Mouse (Mus musculus): ENCODE results near the gene Hist1h4b.
"Not testable (repeated sequence)": the region's sequence is repeated elsewhere in the genome, so short reads cannot be mapped to it uniquely, and the experiment has no call there.

Hist1h4b gene

DNA sequence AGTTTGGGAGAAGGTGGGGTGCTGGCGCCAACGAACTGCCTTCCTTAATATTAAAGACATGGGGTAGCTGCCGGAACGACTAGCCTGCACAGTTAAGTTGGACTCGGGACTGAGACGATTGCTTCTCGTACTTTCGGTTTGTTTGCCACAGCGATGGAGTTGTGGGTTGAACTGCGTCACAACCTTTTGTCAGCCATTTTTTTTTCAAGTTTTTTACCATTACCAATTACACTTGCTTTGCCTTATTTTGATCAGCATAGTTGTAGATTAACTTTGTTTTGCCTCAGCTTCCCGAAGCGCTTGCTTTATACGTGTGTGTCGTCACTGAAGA, 16.9 kb upstream of the Hist1h4b start:
- DNase-seq (ENCODE audit: low read depth in 2 of 2, low spot score in 2 of 2): no peak

DNA sequence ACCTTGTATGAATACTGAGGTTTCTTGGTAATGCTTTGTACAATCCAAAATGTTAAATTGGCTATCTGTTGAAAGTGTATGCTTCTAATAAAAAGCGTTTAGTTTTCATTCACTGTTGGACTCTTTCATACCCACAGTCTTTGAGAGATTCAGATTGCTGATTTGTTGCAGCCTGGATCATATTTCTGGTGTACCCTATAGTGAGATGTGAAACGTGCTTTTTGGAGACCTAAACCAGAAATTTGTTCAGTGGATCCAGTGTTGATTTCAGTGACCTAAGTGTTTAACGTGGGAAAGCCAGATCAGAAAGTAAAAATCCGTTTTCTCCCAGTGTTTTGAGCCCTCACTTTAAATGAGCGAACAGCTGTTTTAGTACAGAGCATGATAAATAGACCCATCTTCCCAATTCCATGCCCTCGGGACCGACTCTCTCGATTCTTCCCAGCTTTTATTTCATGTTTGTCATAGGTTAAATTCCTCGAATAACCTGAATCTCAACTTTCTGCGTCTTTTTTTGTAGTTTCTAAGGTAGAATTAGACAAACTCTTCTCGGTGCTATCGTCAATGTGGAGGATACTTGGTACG, 16.5 kb upstream of the Hist1h4b start:
- DNase-seq (ENCODE audit: low read depth in 2 of 2, low spot score in 2 of 2): no peak

DNA sequence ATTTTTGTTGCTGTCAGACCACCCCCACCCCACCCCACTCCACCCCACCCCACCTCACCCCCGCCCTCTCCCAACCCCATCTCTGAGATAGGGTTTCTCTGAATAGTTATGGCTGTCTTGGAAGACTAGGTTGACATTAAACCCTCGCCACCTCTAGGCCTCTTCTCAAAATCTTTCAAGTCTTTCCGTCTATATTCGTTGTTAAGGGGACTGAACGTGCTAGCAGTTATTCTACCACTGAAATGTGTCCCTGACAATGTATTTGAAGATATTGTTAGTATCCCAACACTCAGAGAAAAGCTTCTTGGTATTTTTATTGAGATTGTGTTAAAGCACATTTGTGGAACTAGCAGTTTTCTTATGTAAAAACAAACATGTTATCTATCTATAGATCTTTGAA, 15.9 kb upstream of the Hist1h4b start:
- DNase-seq (ENCODE audit: low read depth in 2 of 2, low spot score in 2 of 2): no peak

DNA sequence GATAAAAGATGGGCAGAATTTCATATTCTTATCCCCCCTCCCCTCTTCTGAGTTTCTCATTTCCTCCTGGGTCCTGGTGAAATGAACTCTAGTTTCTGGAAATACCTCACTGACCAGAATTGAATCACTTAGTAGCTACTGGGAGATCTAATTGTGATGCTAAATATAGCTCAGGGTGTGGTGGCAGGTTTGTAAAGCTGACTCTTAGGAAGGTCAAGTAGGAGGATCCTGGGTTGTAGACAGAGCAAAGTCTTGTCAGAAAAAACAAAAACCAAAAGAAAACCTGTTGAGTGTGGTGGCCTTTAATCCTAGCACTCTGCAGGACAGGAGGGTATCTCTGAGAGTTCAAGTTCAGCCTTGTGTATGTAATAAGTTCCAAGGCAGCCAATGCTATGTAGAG, 14.8 kb upstream of the Hist1h4b start:
- no peak for DNase-seq (ENCODE audit: low read depth in 2 of 2, low spot score in 2 of 2)

DNA sequence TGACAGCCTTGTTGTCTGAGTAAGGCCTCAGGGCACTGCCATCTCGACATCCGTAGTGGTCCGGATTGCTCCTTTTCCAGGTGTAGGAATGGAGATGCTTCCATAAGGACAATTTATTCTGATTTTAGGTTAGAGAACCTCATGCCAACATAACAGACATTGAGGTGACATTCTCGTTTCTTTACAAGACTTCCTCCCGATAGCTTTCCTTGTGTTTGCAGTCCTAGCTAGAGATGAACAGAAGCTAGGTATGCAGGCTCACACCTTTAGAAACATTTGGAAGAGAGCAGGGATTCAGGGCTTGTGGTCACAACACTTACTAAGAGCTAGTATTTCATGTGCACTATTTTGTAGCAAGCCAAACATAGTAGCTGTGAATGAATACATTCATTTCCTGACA, 13.6 kb upstream of the Hist1h4b start:
- DNase-seq (ENCODE audit: low read depth in 2 of 2, low spot score in 2 of 2): no peak

- DNase-seq (ENCODE audit: low read depth in 2 of 2, low spot score in 2 of 2): no peak
Measured at GRCm38 (mm10) chr13:23743963-23744362, 12.8 kb upstream of the Hist1h4b start.

GRCm38 (mm10) chr13:23744421-23745380, 12.1 kb upstream of the Hist1h4b start:
- DNase-seq (ENCODE audit: low read depth in 2 of 2, low spot score in 2 of 2): no peak

DNA sequence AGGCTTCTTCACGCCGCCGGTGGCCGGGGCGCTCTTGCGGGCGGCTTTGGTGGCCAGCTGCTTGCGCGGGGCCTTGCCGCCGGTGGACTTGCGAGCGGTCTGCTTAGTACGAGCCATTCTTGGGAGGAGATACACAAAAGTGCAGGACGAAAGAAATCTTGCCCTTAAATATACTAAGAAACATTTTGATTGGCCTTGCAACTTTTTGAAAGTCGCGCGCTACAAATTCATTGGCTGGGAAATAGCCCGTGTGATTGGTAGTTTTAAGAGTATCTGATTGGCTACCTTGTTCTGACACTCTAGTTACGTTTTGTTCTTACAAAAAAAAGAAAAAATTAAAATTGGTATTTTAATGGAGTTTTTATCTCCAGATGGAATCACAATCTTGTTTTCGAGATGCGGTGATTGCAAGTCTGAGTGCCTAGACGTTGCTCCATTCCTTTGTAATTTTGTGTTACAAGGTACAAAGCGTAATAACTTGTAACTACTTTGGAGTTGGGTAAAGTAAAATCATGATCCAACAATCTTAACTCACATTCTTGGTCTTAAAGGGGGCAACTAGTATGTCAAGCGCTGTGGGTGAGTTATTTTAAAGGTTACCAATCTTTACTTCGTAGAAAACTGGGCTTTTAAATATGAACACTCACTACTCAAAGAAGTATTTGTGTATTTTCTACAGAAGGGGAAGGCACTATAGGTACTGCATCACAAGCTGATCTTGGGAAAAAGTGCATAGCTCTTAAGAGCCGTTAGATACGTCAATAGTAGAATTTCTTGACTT, 11.2 kb upstream of the Hist1h4b start, which contains the start of gene Hist1h3c:
Gene Hist1h3c (minus strand): TSS at position 222 of the 781 bp plus-strand sequence.
- peak; percentile 52 to 80 for DNase-seq (ENCODE audit: low read depth in 2 of 2, low spot score in 2 of 2)

DNA sequence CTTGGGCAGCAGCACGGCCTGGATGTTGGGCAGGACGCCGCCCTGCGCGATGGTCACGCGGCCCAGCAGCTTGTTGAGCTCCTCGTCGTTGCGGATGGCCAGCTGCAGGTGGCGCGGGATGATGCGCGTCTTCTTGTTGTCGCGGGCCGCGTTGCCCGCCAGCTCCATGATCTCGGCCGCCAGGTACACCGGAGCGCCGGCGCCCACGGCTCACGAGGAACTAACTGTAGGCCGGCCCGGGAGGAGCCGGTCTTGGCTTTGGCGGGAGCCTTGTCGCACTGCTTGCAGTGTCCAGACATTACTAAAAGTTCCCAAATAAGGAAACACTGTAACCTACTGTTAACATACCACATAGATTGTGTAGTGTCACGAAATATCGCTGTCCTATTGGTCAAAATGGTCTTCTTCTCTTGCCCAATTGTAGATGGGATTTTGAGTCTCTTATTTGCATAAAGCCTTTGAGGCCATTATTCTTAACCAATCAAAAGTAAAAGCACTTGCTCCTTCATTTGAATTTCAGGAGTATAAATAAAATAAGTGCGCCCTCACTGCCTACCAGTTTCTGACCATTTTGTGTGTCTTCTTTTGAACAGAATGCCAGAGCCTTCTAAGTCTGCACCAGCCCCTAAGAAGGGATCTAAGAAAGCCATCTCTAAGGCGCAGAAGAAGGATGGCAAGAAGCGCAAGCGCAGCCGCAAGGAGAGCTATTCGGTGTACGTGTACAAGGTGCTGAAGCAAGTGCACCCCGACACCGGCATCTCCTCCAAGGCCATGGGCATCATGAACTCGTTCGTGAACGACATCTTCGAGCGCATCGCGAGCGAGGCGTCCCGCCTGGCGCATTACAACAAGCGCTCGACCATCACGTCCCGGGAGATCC, 10.4 kb upstream of the Hist1h4b start, which contains the start of gene Hist1h2bb:
Gene Hist1h2bb (plus strand): TSS at position 534 of the 880 bp plus-strand sequence.
- DNase-seq (ENCODE audit: low read depth in 2 of 2, low spot score in 2 of 2): peak; percentile 41 to 58

GRCm38 (mm10) chr13:23747081-23747891, 9.5 kb upstream of the Hist1h4b start:
- DNase-seq (ENCODE audit: low read depth in 2 of 2, low spot score in 2 of 2): no peak

DNA sequence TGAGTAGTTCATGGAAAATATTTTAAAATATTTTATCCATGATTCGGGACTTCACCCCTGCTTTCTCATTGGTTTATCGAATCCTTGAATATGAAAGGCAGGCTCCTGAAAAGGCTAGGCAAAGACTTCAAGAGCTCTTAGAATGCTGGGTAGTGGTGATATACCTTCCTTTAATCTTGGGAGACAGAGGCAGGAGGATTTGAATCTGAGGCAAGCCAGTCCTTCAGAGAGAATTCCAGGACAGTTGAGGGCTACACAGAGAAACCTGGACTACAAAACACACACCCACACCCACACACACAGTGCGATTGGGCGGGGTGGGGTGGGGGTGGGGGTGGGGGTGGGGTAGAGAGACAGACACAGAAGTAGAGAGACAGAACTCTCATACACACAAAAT, 8.9 kb upstream of the Hist1h4b start:
- DNase-seq (ENCODE audit: low read depth in 2 of 2, low spot score in 2 of 2): no peak

- DNase-seq (ENCODE audit: low read depth in 2 of 2, low spot score in 2 of 2): no peak
Measured at GRCm38 (mm10) chr13:23749563-23750121, 7.2 kb upstream of the Hist1h4b start.

DNA sequence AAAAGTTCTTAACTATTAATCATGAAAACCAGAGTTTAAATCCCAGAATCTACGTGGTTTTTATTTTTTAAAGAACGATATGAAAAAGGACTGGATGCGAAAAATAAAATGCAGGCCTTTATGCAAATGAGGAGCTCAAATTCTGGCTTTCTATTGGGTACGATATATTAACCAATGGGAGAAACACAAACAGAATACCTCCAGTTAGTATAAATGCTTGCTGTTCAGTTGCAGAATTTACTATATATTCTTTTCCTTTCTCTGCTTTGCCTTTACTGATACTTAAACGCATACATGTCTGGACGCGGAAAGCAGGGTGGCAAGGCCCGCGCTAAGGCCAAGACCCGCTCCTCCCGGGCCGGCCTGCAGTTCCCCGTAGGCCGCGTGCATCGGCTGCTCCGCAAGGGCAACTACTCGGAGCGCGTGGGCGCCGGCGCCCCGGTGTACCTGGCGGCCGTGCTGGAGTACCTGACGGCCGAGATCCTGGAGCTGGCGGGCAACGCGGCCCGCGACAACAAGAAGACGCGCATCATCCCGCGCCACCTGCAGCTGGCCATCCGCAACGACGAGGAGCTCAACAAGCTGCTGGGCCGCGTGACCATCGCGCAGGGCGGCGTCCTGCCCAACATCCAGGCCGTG, 5.9 kb upstream of the Hist1h4b start, which contains the start of gene Hist1h2ab:
Gene Hist1h2ab (plus strand): TSS at position 288 of the 639 bp plus-strand sequence.
- not testable (repeated sequence) for DNase-seq (ENCODE audit: low read depth in 2 of 2, low spot score in 2 of 2)

DNA sequence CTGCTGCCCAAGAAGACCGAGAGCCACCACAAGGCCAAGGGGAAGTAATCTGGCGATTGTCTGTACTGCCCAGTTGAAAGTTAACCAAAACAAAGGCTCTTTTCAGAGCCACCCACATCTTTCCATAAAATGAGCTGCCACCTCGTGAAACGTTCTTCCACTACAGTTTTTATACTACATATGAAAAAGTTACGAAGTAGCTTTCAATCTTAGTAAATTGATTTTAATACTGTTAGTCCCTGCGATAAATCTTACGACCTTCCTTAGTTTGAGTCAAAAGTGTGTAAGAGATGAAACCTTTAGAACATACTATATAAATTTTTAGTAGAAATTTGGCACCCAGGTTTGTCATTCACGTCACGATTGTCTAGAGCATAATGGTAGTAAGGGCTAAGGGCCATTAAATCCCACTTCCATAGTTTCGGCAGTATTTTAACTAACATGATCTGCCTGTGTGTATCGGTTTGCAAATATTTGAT, 5.3 kb upstream of the Hist1h4b start:
- no peak for DNase-seq (ENCODE audit: low read depth in 2 of 2, low spot score in 2 of 2)

DNA sequence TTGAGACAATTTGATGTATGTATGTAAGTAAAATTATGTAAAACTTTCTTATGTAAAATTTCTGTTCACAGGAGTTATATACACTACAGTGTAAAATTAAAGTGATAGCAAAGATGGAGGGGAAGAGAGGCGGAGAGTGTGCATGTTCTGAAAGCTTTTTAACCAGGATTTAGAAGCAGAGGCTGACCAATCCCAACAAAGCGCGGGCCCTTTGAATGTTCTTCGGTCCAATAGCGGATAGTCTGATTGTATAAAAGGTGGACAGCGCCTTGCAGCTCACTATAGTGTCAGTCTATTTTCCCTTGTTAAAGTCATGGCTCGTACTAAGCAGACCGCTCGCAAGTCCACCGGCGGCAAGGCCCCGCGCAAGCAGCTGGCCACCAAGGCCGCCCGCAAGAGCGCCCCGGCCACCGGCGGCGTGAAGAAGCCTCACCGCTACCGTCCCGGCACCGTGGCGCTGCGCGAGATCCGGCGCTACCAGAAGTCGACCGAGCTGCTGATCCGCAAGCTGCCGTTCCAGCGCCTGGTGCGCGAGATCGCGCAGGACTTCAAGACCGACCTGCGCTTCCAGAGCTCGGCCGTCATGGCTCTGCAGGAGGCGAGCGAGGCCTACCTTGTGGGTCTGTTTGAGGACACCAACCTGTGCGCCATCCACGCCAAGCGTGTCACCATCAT, 4.6 kb upstream of the Hist1h4b start, which contains the start of gene Hist1h3b:
Gene Hist1h3b (plus strand): TSS at position 201 of the 675 bp plus-strand sequence.
- peak in 1 of 2 experiments; percentile 38 for DNase-seq (ENCODE audit: low read depth in 2 of 2, low spot score in 2 of 2)

DNA sequence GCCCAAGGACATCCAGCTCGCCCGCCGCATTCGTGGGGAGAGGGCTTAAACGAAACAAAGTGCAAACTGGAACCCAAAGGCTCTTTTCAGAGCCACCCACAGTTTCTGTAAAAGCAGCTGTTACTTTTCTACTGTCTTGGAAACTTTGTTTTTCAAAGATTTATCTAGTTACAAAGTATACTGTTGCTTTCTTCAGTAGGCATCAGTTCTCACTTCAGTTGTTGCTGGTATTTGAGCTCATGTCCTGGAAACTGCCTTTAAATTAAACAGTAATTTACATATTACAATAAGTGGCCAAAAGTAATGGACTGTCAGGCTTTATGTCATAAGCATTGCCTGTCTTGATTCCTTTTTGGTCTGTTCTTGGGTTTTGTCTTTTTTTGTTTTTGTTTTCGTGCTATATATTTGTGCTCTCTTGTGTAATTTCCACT, 4.1 kb upstream of the Hist1h4b start:
- DNase-seq (ENCODE audit: low read depth in 2 of 2, low spot score in 2 of 2): no peak

- no peak for DNase-seq (ENCODE audit: low read depth in 2 of 2, low spot score in 2 of 2)
Measured at GRCm38 (mm10) chr13:23753314-23754078, 3.3 kb upstream of the Hist1h4b start.

Data from CD8-positive naive resting alpha-beta T cell, adult 2 months (primary cell).